Mouse (Mus musculus) midbrain, embryonic 14.5 days (tissue): Measurements from ENCODE around the gene Morn1. TPM values are rescaled to one million over a fixed set of nuclear protein-coding genes. Genes with fewer than 3 reads are reported as not detected.

Experiments
- ATAC-seq: fragments of 200-750 bp; cut with Nextera tagmentation; 2 replicates; pipeline ENCODE4 v1.8.0; 2017; ENCODE audit warnings: moderate number of reproducible peaks, moderate library complexity; ENCODE audit not compliant: low FRiP score, low TSS enrichment
- DNase-seq: peaks from one replicate; pipeline ENCODE4 v3.0.0-alpha.2; 2015
- H3K27ac ChIP-seq: fragments of 300-500 bp; sonication (generic); replicated peaks from 2 replicates; pipeline ENCODE4 v1.5.1; 2014; ENCODE audit warnings: mild to moderate bottlenecking, low read depth, low read length, moderate library complexity
- H3K27me3 ChIP-seq: fragments of 300-500 bp; sonication (generic); 2 replicates; pipeline ENCODE4 v1.6.1; 2014; ENCODE audit warnings: low read length, control low read depth, mixed read lengths; ENCODE audit not compliant: control insufficient read depth, insufficient read depth
- H3K36me3 ChIP-seq: fragments of 300-500 bp; sonication (generic); 2 replicates; pipeline ENCODE4 v1.6.1; 2014; ENCODE audit warnings: low read length, control low read depth; ENCODE audit not compliant: control insufficient read depth, insufficient read depth
- H3K4me1 ChIP-seq: fragments of 300-500 bp; sonication (generic); 2 replicates; pipeline ENCODE4 v1.6.1; 2014; ENCODE audit warnings: mild to moderate bottlenecking, antibody characterized with exemption, low read length, control low read depth; ENCODE audit not compliant: control insufficient read depth, insufficient read depth
- H3K4me2 ChIP-seq: fragments of 300-500 bp; sonication (generic); 2 replicates; pipeline ENCODE4 v1.6.1; 2014; ENCODE audit warnings: mild to moderate bottlenecking, low read length, moderate library complexity
- H3K4me3 ChIP-seq: fragments of 300-500 bp; sonication (generic); replicated peaks from 2 replicates; pipeline ENCODE4 v1.5.1; 2014; ENCODE audit warnings: low read depth, low read length
- H3K9ac ChIP-seq: fragments of 300-500 bp; sonication (generic); replicated peaks from 2 replicates; pipeline ENCODE4 v1.6.1; 2014; ENCODE audit warnings: mild to moderate bottlenecking, low read length, moderate library complexity
- H3K9me3 ChIP-seq: fragments of 300-500 bp; sonication (generic); 2 replicates; pipeline ENCODE4 v1.6.1; 2016; ENCODE audit warnings: low read length, control low read depth, mixed read lengths; ENCODE audit not compliant: control insufficient read depth
- WGBS: fragments of 180-500 bp; shearing (Covaris S2); extraction: QIAGEN DNeasy Blood & Tissue Kit; methylation state at CpG from one replicate; pipeline ENCODE4 v1.1.7; 2014; 5-methylcytosine and 5-hydroxymethylcytosine counted together
- polyA plus RNA-seq: library from polyadenylated mRNA; unstranded; fragments of >200 nt; fragmentation: Nextera tagmentation; extraction: Ambion mirVana; gene quantifications from 2 replicates; pipeline ENCODE4 v1.2.1, GENCODE M21; 2014

Gene Morn1
- polyA plus RNA-seq, 1 experiment from 2014 or later = 6.0 TPM

DNA sequence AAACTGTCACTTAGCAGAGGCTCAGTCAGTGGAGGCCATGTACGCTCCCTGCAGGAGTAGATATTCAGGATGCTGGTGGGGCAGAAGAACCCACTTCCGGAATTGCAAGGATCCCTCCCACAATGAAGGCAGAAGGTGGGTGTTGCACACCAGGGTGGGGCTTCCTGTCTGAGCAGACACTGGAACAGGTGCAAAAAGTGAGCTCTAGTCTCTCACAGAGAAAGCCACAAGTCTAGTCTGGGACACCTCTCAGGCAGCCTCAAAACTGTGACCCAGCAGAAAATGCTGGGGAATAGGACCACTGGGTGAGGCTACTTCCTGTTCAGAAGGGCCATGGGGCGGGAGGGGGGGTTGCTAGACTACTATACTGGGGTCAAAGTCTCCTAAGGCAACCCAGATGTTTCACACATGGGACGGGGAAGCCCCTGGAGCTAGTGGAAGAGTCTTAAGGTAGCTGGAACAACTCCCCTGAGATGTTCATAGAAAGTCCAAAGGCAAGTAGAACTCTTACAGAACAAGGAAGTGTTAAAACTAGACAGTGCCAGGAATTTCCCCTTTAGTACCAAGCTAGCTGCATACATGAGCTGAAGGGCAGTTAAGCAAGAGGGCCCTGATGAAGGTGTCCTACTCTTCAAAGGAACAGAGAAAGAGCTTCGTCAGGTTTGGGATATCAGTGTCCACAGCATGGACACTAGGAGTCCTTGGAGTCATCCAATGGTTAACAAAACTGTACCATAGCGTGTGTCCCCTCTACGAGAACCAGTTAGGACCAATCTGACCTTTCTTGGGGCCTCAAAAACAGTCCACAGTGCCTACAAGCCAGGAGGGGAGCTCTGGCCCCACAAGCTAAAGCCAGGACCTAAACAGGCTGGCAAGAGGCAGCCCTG, 76.3 kb downstream of the Morn1 start:
- WGBS = 88% methylated on average over 7 of the region's 7 CpGs
- no peak overlapping the region for H3K4me3 ChIP-seq
- H3K4me1 ChIP-seq = peaks cover 11% of the 10 kb centered on the region
- H3K9me3 ChIP-seq = no peaks in the 10 kb centered on the region
- no peak overlapping the region for H3K9ac ChIP-seq
- H3K36me3 ChIP-seq = peaks cover 19% of the 10 kb centered on the region
- no peak overlapping the region for H3K27ac ChIP-seq
- DNase-seq (no peak), ATAC-seq (no peak)
- H3K27me3 ChIP-seq = no peaks in the 10 kb centered on the region
- H3K4me2 ChIP-seq = no peak overlapping the region

DNA sequence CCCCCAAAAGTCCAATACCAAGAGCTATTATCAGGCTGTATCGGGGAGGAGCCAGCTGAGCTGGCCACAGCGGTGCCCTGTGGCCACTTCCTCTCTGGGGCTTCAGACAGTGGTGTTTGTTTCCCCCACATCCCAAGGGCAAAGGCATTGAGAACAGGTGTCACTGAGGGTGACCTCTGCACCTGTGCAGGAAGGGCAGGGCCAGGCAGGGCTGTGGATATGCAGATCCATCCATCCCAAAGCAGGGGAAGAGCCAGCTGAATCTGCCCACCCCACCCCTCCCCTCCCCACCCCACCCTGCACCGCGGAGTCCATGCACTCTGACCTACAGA, 76.9 kb downstream of the Morn1 start:
- Histone ChIP-seq H3K27me3 (no peaks in the 10 kb centered on the region), H3K9ac (no peak overlapping the region), H3K36me3 (peaks cover 13% of the 10 kb centered on the region), H3K4me3 (no peak overlapping the region), H3K27ac (0 out of 2 replicates have a peak overlapping the region, but pooled peaks have one; percentile 13), H3K4me1 (peaks cover 11% of the 10 kb centered on the region), H3K9me3 (no peaks in the 10 kb centered on the region), H3K4me2 (no peak overlapping the region)
- WGBS = 65% methylated on average over 4 of the region's 4 CpGs
- no peak for ATAC-seq
- DNase-seq = no peak

DNA sequence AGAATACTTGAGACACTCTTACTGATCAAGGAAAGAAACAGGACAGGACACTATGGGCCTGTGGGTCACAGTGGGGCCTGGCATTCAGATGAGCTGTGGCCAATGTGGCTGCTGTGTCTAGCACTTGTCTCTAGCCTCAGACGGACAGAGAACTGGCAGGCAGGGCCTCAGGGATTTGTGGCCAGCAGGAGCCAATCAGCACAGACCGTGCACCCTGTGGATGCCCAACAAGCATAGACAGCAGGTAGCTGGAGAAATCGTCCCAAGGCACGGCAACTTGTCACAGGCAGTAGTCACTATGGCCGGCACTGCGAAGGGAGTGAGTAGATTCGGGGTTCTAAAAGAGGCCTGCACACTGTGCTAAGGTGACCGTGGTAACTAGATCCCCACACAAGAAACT, 77.3 kb downstream of the Morn1 start:
- no peak for DNase-seq
- WGBS = 40% methylated on average over 8 of the region's 8 CpGs
- Histone ChIP-seq H3K36me3 (peaks cover 9% of the 10 kb centered on the region), H3K4me2 (no peak overlapping the region), H3K4me1 (peaks cover 11% of the 10 kb centered on the region), H3K9ac (no peak overlapping the region), H3K27me3 (no peaks in the 10 kb centered on the region), H3K27ac (0 out of 2 replicates have a peak overlapping the region, but pooled peaks have one; percentile 13), H3K9me3 (no peaks in the 10 kb centered on the region), H3K4me3 (no peak overlapping the region)
- no peak for ATAC-seq

DNA sequence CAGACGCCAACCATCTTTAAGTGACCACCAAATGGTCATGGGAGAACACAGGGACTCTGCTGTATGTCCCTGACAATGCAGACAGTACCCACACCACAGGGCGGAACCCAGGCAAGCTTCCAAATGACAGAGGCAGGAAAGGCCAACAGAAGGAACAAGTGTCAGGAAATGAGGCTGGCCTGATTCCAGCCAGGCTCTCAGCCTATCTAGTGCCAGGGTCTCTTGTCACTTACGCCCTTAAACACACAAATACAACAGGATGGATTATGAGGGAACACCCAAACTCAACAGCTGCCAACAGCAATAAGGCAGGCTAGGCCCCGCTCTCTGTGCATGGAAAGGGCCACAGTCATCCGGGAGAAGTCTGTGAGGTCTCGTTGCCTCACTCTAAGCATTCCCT, 78.2 kb downstream of the Morn1 start:
- Histone ChIP-seq H3K4me3 (no peak overlapping the region), H3K27me3 (no peaks in the 10 kb centered on the region), H3K9me3 (no peaks in the 10 kb centered on the region), H3K9ac (no peak overlapping the region), H3K4me1 (peaks cover 11% of the 10 kb centered on the region), H3K27ac (no peak overlapping the region), H3K4me2 (no peak overlapping the region), H3K36me3 (peaks cover under 1% of the 10 kb centered on the region; the same call in 1 of the 2 replicates)
- DNase-seq = peak; percentile 47
- WGBS = 85% methylated on average over 6 of the region's 6 CpGs
- ATAC-seq = no peak

DNA sequence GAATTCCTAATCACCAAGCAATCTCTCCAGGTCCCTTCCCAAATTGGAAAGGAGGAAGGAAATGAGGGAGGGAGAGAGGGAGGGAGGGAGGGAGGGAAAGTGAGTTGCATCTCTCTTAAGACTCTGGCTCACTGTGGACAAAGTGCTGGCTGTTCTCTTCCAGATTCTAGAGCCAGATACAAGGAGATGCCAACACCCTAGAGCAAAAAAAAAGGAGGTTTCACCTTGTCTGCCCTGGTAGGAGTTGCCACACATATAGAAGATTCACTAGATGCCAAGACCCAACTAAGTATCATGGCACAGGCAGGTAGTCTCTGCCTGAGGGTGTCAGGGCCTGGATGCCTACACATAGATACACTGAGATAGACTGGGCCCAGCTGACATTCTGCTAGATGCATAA, 79.5 kb downstream of the Morn1 start:
- ATAC-seq (no peak), DNase-seq (no peak)
- Histone ChIP-seq H3K36me3 (no peaks in the 10 kb centered on the region), H3K27ac (no peak overlapping the region), H3K9me3 (no peaks in the 10 kb centered on the region), H3K9ac (no peak overlapping the region), H3K4me1 (peaks cover 11% of the 10 kb centered on the region), H3K4me3 (no peak overlapping the region), H3K4me2 (no peak overlapping the region), H3K27me3 (no peaks in the 10 kb centered on the region)

DNA sequence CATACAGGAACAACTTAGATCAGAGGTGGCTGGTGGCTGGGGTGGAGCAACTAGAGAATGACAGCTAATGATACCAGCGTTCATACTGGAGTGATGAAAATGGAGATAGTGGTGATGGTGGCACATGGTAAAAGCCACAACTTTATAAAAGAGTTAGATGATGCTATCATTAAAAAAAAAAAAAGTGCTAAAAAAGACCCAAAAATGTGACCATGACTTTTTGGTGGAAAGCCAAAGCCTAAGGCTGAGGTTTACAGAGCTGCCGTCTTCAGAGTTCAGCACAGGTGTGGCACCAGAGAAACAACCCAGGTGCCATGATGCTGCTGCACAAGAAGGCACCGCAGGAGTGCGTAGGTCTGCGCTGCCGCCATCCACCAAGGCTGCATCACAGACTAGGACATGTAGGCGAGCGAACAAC, 82.5 kb downstream of the Morn1 start:
- Histone ChIP-seq H3K9ac (no peak overlapping the region), H3K9me3 (no peaks in the 10 kb centered on the region), H3K27ac (no peak overlapping the region), H3K27me3 (no peaks in the 10 kb centered on the region), H3K4me2 (no peak overlapping the region), H3K36me3 (no peaks in the 10 kb centered on the region), H3K4me3 (no peak overlapping the region), H3K4me1 (peaks cover 29% of the 10 kb centered on the region)
- no peak for DNase-seq
- ATAC-seq = no peak
- 97% methylated on average over 8 of the region's 8 CpGs for WGBS

DNA sequence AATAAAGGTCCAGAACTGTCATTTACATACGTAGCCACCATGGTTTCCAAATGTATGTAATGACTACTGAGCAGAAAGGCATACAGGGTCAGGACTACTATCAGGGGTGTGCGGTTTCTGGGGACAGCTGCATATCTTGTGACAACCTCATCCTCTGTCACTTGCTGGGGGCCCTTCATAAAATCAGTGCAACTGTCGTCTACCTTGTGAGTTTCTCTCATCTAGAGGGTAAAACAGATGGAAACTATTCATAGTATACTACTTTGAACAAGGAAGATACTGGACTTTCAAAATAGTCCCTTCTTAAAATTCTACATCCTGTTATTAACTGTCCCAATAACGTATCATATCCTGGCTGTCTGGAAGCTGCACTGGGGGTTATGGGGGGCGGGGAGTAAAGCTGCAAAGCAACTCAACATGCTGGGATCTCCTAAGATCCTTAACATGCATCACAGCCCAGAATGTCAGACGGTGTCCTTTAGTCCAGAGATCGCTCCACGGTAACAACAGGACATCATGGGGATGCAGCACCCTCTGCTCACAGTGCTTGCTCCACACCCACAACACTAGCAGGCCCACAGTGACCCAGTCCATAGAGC, 84.3 kb downstream of the Morn1 start:
- no peaks in the 10 kb centered on the region for H3K9me3 ChIP-seq
- 88% methylated on average over 8 of the region's 8 CpGs for WGBS
- no peak overlapping the region for H3K9ac ChIP-seq
- no peak overlapping the region for H3K4me2 ChIP-seq
- DNase-seq = no peak
- H3K4me1 ChIP-seq = peaks cover 42% of the 10 kb centered on the region
- no peaks in the 10 kb centered on the region for H3K27me3 ChIP-seq
- no peak overlapping the region for H3K4me3 ChIP-seq
- no peak overlapping the region for H3K27ac ChIP-seq
- H3K36me3 ChIP-seq = no peaks in the 10 kb centered on the region
- no peak for ATAC-seq

DNA sequence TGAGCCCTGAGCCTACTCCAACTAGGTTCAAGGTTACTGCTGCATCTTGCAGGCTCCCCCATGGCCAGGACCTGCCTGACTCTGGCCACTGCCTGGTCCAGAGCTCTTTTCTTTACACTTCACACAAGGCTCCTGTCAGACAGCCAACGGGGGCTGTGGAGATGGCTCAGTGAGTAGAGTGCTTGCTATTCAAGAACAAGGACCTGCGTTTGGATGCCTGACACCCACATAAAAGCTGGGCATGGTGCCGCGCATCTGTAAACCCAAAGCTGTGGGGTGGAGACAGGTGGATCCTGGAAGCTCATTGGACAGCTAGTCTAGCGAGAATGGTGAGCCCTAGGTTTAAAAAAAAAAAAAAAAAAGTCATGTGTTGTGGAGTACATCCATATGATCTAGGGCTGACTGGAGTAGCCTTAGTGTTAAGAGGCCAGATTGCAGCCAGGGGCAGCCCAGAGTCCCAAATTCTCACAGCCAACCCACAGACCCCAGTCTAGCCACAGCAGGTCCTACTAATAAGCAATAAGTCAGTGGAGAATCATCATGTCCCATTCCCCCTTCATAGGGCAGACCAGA, 85.7 kb downstream of the Morn1 start:
- ATAC-seq = no peak

More for the DNA sequence above, 85.7 kb downstream of the Morn1 start:
- no peaks in the 10 kb centered on the region for H3K36me3 ChIP-seq
- H3K27me3 ChIP-seq = no peaks in the 10 kb centered on the region
- H3K9ac ChIP-seq = no peak overlapping the region
- H3K4me2 ChIP-seq = no peak overlapping the region
- H3K4me1 ChIP-seq = peaks cover 53% of the 10 kb centered on the region
- no peak for DNase-seq
- H3K9me3 ChIP-seq = no peaks in the 10 kb centered on the region
- no peak overlapping the region for H3K27ac ChIP-seq
- no peak overlapping the region for H3K4me3 ChIP-seq
- 51% methylated on average over 5 of the region's 5 CpGs for WGBS
